Mouse (Mus musculus) embryo, embryonic 9.5 days (tissue): ENCODE data around the gene Rtn4ip1.
"Not testable (repeated sequence)": the region's sequence is repeated elsewhere in the genome, so short reads cannot be mapped to it uniquely, and the experiment has no call there.

Experiments used
- DNase-seq: peaks from one replicate; pipeline ENCODE4 v3.0.0-alpha.2; 2017; ENCODE audit errors: extremely low spot score

The Rtn4ip1 gene

DNA sequence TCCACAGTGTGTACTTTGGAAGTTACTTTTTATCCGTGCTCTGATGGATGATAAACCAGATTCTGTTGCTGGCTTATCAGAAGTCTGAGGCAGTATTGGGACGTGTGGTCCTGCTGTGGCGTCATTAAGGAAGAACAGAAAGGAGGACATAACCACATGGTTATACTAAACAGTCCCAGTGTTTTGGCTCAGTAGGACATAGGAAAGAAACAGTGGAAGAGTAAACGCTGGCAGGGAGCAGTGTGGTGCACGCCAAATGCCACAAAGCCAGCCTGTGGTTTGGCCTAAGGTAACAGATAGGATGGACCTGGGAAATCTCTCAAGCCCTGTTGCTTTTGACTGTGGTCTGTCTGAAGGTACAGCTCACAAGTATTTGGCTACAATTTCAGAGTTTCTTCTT is 27.0 kb downstream of the Rtn4ip1 start:
- no peak for DNase-seq

DNA sequence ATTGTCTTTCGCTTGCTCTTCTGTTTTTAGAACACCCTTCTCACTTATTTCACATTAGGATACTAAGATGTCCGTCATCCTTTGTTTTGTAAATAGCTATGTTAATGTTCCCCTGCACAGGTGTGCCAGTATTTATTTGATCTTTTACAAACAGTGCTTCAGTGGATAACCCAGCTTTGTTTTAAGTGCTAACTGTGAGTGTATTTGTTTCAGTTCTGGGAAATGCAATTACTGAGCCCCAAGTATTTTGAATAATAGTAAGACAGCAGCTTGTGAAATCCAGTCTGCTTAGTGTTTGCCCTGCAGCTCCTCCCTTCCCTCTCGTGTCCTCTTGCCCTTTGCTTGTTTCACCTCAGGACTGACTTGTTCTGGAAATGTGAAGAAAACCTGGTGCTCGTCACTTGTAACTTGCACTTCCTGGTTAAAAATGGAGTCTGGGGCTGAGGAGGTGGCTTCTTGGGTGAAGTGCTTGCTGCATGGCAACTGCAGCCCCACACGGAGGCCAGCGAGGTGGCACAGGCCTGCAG is 37.6 kb downstream of the Rtn4ip1 start:
- no peak for DNase-seq

DNA sequence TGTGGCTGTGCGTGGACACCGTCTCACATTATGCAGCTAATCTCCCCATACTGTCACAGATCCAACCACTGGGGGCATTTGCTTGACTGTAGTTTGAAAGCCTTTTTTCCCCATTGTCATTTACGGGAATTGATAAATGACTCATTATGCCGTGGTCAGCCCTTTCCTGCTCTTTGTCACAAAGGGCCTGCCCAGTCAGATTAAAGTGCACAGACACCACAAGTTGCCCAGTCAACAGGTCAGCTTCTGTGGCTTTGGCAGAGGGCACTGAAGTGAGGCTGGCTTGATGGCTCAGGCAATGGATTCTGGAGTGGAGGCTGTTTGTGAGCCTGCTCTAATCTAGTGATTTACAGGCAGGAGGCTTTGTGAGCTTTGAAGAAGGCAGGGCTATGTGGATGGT is 42.1 kb downstream of the Rtn4ip1 start:
- DNase-seq, result no peak

DNA sequence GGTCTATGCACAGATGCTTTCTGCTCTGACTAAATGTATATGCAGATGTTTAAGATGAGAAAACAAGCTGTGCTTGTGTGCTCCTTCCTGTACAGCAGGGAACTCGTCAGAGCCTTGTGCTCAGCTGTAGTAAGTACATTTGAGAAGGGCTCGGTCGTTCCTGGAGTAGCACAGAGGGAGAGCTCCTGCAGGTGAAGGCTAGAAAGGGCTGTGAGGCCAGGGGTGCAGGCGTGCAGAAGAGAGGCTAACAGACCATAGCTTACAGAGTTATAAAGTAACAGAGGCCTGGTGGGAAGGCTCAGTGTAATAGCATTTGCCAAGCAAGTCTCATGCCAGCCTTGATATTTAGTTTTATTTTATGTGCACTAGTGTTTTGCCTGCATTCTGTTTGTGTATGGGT is 43.8 kb downstream of the Rtn4ip1 start:
- DNase-seq, result no peak

DNA sequence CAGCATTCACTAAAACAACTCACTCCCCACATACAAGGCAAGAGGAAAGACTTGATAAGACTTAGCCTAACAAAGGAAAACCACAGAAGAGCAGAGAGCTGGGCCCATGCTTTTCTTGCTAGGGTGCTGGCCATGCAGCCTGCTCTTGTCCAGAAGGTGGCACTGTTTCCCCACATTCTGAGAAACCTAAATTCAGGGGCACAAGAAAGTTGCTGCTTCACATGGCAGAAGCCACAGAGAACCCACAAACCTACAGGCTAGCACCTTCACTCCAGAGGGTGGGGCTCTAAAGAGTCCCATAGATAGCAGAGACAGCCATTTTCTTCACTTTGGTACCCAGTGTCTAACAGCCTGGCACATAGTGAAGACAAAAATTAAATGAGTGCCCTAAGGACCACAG is 52.3 kb downstream of the Rtn4ip1 start:
- DNase-seq, result peak; percentile 76

DNA sequence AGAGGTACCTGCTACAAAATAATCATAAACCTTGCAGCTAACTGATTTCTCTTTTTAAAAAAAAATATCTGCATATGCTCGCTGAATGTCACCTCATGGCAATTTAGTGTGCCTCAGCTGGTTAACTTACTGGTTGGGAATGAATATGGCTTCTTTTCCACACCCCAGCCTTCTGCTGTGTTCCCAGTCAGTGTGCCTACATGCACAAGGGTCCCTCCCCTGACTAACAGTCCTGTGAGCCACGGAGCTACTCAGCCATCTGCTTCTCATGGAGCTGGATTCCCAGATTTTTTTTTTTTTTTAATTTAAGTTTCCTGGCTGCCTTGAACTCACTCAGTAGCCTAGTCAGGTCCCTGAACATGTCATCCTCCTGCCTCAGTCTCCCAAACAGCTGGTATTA is 63.3 kb downstream of the Rtn4ip1 start:
- DNase-seq, result no peak

DNA sequence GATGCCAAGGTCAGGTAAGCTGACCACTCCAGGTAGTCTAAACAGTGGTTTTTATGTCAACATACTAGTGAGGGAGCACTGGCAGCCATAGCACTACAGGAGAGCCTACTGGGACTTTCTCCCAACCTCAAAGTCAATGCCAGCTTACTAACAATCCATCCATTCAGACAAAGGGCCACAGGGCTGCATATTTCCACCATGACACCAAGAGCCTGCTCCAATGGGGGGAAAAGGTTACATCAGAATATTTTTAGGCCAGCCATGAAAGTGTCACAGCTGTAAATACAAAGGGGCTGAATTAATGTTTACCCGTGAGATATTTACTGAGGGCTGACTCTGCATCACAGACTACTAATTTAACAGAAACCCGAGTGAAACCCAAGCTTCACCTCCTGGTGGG is 71.6 kb downstream of the Rtn4ip1 start:
- no peak for DNase-seq

DNA sequence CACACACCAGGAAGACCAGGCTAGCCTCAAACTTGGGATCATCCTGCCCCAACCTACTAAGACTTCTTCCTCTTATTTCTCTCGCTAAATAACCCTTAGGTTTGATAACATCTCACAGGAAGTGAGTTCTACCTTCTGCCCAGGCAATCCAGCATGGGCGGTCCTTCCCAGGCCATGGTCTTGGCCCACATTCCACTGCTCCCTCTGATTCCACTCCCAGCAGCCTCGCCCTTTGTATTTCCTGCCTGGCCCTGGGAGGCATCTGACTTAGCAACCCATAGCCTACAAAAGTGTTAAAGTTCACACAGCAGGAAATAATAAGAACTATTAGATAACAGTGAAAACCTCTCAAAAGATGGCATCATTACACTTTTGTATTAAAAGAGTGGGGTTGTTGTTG is 75.7 kb downstream of the Rtn4ip1 start:
- no peak for DNase-seq

DNA sequence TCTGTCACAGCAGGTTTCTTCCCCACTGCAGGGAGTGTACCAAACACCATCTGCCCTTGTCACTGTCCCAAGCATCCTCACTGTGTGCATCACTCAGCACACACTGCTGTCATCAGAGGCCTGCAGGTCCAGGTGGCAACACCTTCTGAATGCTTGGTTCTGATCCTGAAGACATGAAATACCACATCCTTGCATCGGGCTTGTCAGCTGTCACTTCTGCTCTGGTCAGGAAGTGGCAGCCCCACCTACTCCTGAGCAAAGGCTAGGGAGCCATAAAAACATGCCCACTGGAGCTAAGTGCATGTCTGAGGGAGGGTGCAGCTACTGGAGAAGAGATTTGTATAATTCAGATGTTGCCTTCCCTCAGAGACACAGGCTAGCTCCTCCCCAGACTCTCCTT is 78.5 kb downstream of the Rtn4ip1 start:
- no peak for DNase-seq

DNA sequence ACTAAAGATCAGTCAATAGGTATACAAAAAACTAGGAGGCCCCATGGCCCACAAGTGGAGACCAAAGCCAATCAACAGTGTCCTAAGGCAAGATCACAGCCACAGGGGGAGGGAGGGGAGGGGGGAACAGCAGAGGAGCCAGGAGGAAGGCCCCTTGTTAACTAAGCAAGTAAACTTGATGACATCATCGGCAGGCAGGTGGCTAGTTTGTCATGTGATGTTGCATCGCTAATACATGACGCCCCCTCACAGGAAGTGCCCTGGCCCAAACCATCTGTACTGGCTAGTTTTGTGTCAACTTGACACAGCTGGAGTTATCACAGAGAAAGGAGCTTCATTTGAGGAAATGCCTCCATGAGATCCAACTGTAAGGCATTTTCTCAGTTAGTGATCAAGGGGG is 79.1 kb downstream of the Rtn4ip1 start:
- DNase-seq, result not testable (repeated sequence)

DNA sequence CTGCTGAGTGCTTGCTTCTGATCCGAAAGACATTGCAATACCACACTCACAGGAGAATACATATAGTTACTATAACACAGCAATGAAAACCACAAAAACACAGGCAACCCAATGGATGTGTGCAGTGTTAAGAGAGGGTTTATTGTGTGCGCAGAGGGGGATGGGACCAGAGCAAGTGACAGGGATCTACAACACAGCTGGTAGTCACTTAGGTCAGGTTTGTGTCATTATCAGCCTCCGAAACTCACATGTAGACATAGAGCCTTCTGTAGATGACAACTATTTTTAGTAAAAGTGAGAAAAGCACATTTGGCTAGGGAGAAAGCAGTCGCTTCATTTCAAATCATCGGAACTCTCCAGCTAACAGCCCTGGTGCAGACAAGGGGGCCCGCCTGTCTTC is 80.9 kb downstream of the Rtn4ip1 start:
- no peak for DNase-seq

DNA sequence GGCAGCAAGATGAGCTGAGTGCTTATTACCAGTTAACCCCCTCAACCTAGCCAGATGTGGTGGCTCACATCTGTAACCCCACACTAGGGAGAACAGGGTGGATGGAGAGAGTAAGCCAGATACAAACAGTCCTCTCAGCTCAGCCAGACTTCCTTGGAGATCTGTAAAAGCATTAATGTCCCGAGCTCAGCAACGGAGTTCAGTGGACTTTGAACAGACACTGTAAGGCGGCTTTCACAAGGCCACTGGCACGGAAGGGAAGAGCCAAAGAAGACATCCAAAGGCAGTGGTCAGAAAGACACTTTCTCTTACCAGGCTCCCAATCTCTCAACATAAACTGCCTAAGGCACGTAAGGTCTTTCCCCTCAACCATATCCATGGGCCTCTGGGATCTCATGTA is 81.6 kb downstream of the Rtn4ip1 start:
- no peak for DNase-seq

DNA sequence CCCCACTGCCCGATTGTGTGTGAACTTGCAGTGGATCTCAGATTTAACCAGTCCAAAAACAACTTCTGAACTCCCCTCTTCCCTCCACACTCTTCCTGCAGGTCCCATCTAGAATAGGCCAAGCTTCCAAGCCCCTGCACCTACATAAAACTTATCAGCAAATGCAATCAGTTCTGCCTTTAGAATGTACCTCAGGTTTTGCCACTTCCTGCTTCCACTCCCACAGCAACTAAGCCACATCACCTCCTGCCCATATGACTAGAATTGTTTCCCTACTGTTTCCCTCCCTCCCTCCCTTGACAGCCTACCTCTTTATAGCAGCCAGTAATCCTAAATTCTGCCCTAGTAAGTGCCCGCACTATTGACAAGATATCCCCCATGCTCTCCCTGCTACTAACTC is 82.3 kb downstream of the Rtn4ip1 start:
- no peak for DNase-seq

DNA sequence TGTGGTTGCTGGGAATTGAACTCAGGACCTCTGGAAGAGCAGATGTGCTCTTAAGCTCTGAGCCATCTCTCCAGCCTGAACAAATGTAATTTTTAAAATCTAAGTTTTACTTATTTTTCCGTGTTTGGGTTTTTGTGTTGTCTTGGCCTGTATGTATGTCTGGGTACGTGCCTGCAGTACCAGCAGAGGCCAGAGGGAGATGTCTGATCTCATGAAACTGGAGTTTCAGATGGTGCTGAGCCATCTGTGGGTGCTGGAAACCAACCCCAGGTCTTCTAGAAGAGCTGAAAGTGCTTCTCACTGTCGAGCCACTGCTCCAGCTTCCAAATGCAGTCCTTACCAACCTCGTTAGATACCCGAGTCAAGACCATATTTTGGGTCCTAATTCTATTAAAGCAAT is 89.7 kb downstream of the Rtn4ip1 start:
- no peak for DNase-seq

DNA sequence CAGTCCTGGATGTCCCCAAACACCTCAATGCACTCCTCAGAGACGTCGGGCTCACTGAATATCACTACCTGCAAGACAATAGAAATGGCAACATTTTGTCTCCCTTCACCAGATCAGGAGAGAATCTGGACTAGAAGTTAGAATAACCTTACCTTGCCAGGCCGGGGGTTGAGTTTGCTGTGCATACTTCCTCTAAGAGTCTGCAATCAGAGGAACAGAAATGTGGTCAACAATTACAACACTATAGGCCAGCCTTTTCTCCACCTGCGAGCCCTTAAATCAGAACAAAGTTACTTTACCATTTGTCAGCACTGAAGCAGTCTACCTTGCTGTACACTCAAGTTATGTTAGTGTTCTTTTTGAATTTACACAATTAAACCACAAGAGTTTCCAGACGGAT is 90.9 kb downstream of the Rtn4ip1 start:
- DNase-seq, result no peak

DNA sequence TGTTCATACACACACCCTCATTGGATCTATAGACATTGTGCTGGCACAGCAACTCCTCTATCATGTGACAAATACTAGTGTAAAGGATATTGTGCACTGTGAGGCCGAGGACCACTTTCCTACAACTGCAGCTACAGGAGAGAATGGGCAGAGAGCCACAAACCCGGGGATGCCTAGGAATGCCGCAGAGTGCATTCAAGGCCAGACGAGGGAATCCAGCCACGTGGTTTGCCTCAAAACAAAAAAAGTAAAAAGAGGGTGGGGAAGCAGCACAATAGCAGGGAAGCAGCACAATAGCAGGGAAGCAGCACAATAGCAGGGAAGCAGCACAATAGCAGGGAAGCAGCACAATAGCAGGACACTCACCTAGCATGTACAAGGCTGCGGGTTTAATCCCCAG is 91.6 kb downstream of the Rtn4ip1 start:
- no peak for DNase-seq

DNA sequence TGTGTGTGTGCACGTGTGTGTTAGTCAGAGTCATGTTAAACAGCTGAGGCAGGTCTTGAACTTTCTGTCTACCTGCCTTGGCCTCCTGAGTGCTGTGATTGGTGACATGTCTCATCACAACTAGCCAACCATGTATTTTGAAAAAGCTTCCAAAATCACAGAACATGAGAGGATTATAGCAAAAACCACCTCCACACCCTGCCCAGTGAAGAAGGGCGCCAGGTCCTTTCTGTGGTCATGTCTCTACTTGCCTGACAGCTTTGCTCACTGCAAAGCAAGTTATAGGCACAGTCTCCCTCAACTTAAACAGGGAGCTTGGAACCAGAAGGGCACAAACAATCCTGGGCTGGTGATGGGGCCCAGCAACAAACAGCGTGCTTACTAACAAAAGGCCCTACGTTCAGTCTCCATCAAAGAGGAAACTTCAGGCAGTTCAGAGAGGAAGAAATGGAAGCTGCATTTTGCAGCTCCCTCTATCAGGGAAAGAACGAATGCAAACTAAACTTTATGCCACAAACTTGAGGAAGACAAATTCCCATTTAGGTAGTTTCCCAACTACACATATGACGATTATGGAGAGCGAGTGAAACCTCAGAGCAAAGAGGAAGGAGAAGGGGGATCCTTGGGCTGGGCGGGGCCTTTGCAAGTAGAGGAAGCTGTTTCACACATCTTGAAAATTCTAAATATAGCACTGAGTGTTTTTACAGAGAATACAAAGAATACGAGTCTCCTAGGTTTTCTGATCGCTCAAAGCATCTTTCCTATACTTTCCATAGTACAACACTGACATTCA is 94.4 kb downstream of the Rtn4ip1 start:
- no peak for DNase-seq

DNA sequence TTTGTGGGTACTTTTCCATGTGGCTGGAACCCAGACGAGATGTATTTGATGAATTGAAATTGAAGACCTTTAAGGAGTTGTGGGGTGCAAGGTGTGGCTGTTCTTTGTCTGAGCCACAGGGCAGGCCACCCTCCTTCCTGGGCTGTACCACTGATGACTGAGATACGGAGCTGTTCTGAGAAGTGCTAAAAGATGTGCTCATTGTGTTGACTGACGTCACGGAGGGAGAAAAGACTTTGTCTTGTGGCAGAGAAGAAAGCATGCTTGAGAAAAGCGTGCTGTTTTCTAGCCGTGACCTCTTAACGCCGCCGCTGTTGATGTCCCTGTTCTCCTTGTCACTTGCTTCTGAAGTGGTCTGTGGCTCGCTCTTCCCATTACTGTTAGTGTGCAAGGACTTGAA is 95.7 kb downstream of the Rtn4ip1 start:
- DNase-seq, result no peak

DNA sequence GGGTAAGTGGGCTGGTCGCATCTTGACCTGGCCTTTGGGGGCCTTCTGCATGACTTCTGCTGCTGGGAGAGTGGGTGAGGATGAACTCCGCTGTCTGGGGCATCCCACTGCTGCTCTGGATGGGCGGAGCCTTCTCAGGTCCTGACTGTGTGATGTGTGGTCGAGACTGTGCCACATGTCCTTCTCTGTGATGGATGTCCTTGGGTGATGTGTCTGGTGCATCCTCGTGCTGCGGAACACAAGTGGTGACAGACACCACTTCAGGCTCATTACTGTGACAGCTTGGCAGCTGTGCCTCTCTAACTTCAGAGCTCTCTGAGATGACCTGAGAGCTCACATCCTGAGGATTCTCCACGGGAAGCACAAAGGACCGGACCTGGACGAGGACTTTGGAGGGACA is 96.4 kb downstream of the Rtn4ip1 start:
- no peak for DNase-seq

DNA sequence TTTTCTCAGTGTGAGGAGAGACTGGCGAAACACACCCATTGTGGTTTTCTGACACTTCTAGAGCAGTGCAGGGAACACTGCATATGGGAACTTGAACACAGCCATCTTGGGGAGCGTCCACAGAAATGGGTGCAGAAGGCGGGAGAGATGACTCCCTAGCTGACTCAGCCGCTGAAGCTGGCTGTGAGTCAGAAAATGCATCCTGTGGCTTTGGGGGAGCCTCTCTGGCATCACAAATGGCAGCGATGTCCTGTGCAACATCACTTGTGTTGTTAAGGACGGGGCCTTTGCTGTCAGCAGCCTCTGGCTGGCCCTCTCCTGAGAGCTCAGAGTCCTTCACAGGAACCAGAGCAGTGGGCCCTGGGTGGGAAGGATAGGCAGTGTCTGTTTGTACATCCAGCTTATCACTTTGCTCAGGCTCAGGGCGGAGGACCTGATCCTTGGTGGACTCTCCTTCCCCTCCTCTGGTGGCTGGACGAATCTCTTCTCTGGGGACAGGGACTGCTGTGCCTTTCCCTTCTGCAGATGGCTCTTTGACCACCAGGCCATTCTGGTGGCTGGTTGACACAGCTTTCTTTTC is 97.0 kb downstream of the Rtn4ip1 start:
- no peak for DNase-seq

DNA sequence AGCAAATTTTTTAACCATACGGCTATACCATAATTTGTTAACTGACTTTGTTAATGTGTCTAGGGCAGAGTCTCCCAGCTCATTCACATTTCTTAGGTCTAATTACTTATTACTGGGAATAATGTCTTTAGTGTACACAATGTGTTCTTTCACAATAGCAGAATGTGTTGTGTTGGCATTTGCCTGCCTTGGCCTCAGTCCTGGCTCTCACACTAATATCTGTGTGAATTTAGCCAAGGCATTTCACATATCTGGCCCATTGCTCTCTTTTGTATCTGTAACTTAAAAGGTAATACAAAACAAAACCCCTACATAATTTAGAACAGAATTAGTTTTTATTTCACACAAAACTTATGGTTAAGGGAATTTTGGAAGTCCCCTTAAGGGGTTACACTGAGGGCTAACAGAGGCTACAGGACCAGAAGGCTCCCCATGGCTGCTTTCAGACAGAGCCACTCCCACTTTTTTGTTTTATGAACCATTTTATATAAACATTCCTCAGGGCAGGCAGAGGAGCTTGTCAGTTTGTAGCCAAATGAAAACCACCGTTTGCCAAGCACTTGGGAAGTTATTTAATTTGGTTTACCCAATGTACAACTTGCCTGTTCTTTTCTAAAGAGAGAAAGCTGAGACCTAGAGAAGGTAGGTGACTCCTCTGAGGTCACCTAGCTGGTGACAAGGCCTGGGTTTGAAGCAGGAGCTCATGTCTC is 98.7 kb downstream of the Rtn4ip1 start:
- no peak for DNase-seq

DNA sequence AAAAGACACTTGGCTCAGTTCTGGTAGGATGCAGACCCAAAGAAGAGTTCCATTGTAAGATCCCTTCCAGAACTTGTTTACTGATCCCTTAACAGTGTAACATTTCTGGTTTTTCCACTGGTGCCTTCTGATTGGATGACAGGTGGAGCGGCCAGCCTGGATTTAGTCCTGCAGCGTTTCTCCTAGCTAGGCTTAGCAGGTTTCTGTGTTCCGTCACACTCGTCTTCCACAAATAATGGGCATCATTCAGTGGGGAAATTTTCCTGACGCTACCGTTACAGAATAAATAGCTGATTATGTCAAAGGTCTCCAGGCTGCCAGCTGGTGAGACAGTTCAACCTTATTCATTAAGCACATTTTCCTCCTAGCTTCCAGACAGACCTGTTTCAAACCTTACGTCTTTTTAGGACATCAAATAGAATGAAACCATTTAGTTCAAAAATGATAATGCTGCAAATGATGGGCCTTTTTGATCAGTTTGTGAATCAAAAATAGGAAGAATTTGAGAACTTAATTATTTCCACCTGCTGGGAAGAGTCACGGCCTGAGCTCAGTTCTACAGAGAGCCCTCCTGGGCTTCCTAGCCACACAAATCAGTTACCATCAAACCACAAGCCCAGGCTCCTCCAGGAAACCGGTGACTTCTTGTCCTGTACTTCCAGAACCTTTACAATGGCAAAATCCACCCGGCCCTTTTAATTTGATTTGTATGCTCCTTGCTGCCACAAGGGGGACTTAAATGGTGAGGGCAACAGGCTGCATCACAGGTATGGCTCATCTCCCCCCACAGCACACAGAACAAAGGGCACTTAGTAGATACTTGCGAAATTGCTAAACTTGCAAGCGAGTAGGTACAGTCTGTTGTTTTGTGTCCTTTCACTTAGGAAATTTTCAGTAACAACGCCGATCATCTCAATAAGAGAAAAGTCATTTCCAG is 100.7 kb downstream of the Rtn4ip1 start:
- peak; percentile 47 for DNase-seq
